Mouse (Mus musculus): ENCODE results near the gene Coq7.

DNA sequence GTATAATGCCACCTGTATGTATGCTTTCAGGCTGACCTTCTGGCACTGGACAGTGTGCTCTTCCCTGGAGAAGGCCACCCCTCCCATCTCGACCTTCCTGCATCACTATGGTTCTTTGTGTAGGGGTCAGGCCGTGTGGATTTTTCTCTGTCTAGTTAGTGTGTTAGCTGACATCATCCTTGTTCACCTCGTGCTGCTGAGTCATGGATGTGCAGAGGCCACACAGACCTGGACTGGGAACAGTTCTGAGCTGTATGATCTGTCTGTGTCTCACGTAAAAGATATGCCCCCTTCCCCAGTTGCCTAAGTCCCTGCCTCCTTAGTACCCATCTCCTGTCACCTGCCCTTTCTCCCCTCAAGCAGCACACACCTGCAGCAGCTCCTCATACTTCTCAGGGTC is 6.2 kb downstream of the Coq7 start:
- TF ChIP-seq CTCF (IDR thresholded peaks at IDR 0.05; ENCODE audit: insufficient read depth, low read length) (no peak), POLR2A (IDR thresholded peaks at IDR 0.05; ENCODE audit: borderline replicate concordance, extremely low read depth, low read depth, low read length) (no peak)
